Mouse (Mus musculus) lung, postnatal 0 days (tissue): ENCODE results near the gene Lrch3. TPM values are rescaled to one million over a fixed set of nuclear protein-coding genes. Genes with fewer than 3 reads are reported as not detected.
"Not testable (repeated sequence)": the region's sequence is repeated elsewhere in the genome, so short reads cannot be mapped to it uniquely, and the experiment has no call there.

Experiments used
- ATAC-seq: fragments of 200-750 bp; cut with Nextera tagmentation; 2 replicates; pipeline ENCODE4 v1.8.0; 2017; ENCODE audit warnings: moderate library complexity
- DNase-seq: peaks from one replicate; pipeline ENCODE4 v3.0.0-alpha.2; 2016; ENCODE audit warnings: low spot score
- H3K27ac ChIP-seq: fragments of 300-500 bp; sonication (generic); 2 replicates; pipeline ENCODE4 v1.5.1; 2014; ENCODE audit warnings: antibody characterized with exemption, mild to moderate bottlenecking, low read length, mixed read lengths
- H3K27me3 ChIP-seq: fragments of 300-500 bp; sonication (generic); replicated peaks from 2 replicates; pipeline ENCODE4 v1.6.1; 2014; ENCODE audit warnings: low read length, mixed read lengths; ENCODE audit not compliant: insufficient read depth
- H3K36me3 ChIP-seq: fragments of 300-500 bp; sonication (generic); 2 replicates; pipeline ENCODE4 v1.6.1; 2014; ENCODE audit warnings: low read length, mixed read lengths; ENCODE audit not compliant: insufficient read depth
- H3K4me1 ChIP-seq: fragments of 300-500 bp; sonication (generic); 2 replicates; pipeline ENCODE4 v1.6.1; 2014; ENCODE audit warnings: antibody characterized with exemption, low read depth, low read length, mixed read lengths; ENCODE audit not compliant: insufficient read depth
- H3K4me2 ChIP-seq: fragments of 300-500 bp; sonication (generic); replicated peaks from 2 replicates; pipeline ENCODE4 v1.6.1; 2014; ENCODE audit warnings: low read depth, mild to moderate bottlenecking, low read length, moderate library complexity, mixed read lengths
- H3K4me3 ChIP-seq: fragments of 300-500 bp; sonication (generic); 2 replicates; pipeline ENCODE4 v1.5.1; 2014; ENCODE audit warnings: low read depth, low read length
- H3K9ac ChIP-seq: fragments of 300-500 bp; sonication (generic); replicated peaks from 2 replicates; pipeline ENCODE4 v1.6.1; 2014; ENCODE audit warnings: low read depth, mild to moderate bottlenecking
- H3K9me3 ChIP-seq: fragments of 300-500 bp; sonication (generic); 2 replicates; pipeline ENCODE4 v1.6.1; 2016; ENCODE audit warnings: low read length, mixed read lengths
- CTCF ChIP-seq: IDR thresholded peaks from 2 replicates; pipeline ENCODE4 v1.5.1; 2016; ENCODE audit warnings: antibody characterized with exemption, mild to moderate bottlenecking
- EP300 ChIP-seq: IDR thresholded peaks from 2 replicates; pipeline ENCODE4 v1.6.1; 2016; ENCODE audit warnings: antibody characterized with exemption, mild to moderate bottlenecking, control low read depth
- WGBS: fragments of 180-500 bp; shearing (Covaris S2); extraction: QIAGEN DNeasy Blood & Tissue Kit; methylation state at CpG from one replicate; pipeline ENCODE4 v1.1.7; 2014; 5-methylcytosine and 5-hydroxymethylcytosine counted together
- polyA plus RNA-seq: library from polyadenylated mRNA; unstranded; fragments of >200 nt; fragmentation: Nextera tagmentation; extraction: Ambion mirVana; gene quantifications from 2 replicates; pipeline ENCODE4 v1.2.1, GENCODE M21; 2015

Lrch3 gene
- polyA plus RNA-seq, 1 experiment from 2014 or later = 15.7 TPM

DNA sequence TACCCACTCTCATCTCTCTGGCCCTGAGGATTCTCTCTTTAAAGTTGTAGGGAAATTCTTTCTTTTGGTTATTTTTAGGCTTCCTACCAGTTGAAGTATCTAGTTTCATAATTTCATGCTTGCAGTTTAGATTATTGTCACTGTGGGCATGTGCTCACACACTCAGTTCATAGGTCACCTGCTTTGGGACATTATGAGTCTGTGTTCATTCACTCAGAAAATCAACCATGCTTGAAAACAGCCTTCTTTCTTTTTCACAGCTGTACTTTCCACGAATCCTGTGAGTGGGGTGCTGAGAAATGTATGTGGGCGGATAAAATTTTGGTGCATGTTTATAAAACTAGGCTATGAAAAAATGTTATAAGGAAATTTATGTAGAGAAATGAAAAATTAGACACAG is 20.6 kb downstream of the Lrch3 start:
- Histone ChIP-seq H3K4me2 (no peak overlapping the region), H3K4me1 (no peaks in the 10 kb centered on the region), H3K36me3 (no peaks in the 10 kb centered on the region), H3K9ac (no peak overlapping the region), H3K27me3 (no peaks in the 10 kb centered on the region), H3K9me3 (no peaks in the 10 kb centered on the region), H3K4me3 (no peak overlapping the region), H3K27ac (no peak overlapping the region)
- 69% methylated on average over 2 of the region's 2 CpGs for WGBS
- ATAC-seq = no peak
- TF ChIP-seq EP300 (no peak), CTCF (no peak)
- DNase-seq = peak; percentile 55

DNA sequence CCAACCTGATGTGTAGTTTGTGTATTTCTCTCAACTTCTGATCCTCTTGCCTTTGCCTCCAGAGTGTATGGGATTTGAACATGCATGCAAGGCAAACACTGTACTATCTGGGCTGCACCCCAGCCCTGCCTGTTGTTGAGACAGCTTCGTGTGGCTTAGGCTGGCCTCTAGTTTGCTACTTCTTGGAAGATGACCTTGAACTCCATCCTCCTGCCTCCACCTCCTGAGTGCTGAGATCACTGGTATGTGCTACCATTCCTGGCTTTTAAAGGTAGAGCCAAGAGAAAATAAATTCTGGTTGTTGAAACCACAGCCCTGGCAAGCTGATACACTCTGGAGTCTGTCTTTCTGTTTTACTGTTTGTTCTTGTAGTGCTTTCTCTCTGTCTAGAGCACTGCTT is 21.2 kb downstream of the Lrch3 start:
- no peak for DNase-seq
- Histone ChIP-seq H3K4me2 (no peak overlapping the region), H3K27ac (no peak overlapping the region), H3K4me3 (no peak overlapping the region), H3K36me3 (no peaks in the 10 kb centered on the region), H3K27me3 (no peaks in the 10 kb centered on the region), H3K9me3 (no peaks in the 10 kb centered on the region), H3K4me1 (no peaks in the 10 kb centered on the region), H3K9ac (no peak overlapping the region)
- no peak for TF ChIP-seq EP300
- no peak for TF ChIP-seq CTCF
- ATAC-seq = no peak
- WGBS = 42% methylated on average over 1 of the region's 1 CpGs

DNA sequence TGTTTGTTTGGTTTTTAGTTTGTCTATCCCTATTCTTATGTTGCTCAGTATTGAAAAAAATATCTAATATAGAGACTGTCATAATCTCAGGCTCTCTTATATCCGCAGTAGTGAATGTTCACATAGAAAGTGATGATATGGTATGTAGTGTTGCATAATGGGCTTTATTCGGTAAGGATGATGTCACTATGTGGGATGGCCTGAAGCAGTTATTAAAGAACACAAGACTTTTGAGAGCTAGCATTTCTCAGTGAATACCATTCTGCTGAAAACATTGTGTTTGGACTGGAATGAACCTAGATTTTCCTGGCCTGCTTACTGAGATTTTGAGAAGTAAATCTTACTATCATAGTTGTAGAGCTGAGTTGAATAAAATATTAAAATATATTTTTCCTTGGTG is 23.5 kb downstream of the Lrch3 start:
- H3K27ac ChIP-seq = no peak overlapping the region
- DNase-seq (no peak), ATAC-seq (no peak; the same call in 1 of the 2 replicates)
- TF ChIP-seq CTCF (no peak), EP300 (no peak)
- H3K9me3 ChIP-seq = no peaks in the 10 kb centered on the region
- no peaks in the 10 kb centered on the region for H3K36me3 ChIP-seq
- no peak overlapping the region for H3K9ac ChIP-seq
- H3K4me3 ChIP-seq = no peak overlapping the region
- no peak overlapping the region for H3K4me2 ChIP-seq
- H3K27me3 ChIP-seq = no peaks in the 10 kb centered on the region
- no peaks in the 10 kb centered on the region for H3K4me1 ChIP-seq
- 70% methylated on average over 2 of the region's 2 CpGs for WGBS

DNA sequence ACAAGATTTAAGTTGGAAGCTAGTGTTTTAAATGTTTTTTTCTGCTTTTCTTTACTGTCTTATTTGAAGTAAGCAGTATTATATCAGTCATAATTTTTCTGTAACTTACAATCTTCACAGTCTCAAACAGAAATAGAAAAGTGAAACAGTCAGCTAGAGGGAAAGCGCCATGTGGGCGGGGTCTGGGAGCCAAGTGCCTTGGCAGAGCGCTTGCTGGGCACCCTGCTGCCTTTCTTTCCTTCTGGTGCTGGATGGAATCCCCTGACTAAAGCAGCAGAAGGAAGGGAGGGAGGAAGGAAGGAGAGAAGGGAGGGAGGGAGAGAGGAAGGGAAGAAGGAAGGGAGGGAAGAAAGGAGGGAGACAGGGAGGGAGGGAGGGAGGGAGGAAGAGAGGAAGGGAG is 25.4 kb downstream of the Lrch3 start:
- not testable (repeated sequence) for ATAC-seq, H3K4me2 ChIP-seq, H3K9me3 ChIP-seq, H3K4me1 ChIP-seq, H3K36me3 ChIP-seq, H3K27me3 ChIP-seq, H3K27ac ChIP-seq, H3K9ac ChIP-seq, H3K4me3 ChIP-seq
- 48% methylated on average over 3 of the region's 3 CpGs for WGBS
- DNase-seq = peak; percentile 22

DNA sequence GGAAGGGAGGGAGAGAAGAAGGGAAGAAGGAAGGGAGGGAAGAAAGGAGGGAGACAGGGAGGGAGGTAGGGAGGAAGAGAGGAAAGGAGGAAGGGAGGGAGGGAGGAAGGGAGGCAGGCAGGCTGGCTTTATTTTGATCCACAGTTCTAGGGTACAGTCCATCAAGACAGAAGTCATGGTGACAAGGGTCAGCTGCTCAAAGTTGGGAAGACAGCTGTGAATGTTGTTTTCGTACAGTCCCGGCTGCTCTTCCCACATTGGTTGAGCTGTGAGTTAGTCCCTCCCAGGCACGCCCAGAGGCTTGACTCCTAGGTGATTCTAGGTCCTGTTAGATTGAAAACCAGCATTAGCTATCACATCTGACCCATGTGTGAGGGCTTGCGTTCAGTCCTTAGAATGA is 25.8 kb downstream of the Lrch3 start:
- not testable (repeated sequence) for H3K9me3 ChIP-seq, H3K36me3 ChIP-seq, H3K4me1 ChIP-seq, H3K27me3 ChIP-seq, H3K4me2 ChIP-seq, H3K4me3 ChIP-seq, ATAC-seq, DNase-seq, H3K27ac ChIP-seq, H3K9ac ChIP-seq
- WGBS = 95% methylated on average over 4 of the region's 4 CpGs

DNA sequence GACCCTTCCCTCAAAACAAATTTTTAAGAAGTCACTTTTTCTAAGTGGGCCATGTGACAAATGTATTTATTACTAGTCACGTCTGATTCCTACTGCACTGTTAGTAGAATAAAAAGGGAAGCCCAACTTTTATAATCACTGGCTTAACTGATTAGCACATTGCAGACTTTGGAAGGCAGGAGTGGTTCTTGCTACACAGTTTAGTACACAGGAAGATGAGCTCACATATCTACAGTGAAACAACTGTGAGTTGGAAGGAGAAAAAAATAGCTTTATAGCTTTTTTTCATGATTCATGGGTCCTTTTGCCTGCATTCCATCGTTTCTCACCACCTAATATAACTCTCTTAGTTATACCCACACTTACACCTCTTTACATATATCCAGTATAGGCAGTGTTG is 27.3 kb downstream of the Lrch3 start:
- H3K27me3 ChIP-seq, DNase-seq, H3K4me1 ChIP-seq, ATAC-seq, H3K4me2 ChIP-seq, H3K36me3 ChIP-seq, H3K9me3 ChIP-seq, H3K4me3 ChIP-seq, H3K9ac ChIP-seq, H3K27ac ChIP-seq: not testable (repeated sequence)
- 88% methylated on average over 2 of the region's 2 CpGs for WGBS

DNA sequence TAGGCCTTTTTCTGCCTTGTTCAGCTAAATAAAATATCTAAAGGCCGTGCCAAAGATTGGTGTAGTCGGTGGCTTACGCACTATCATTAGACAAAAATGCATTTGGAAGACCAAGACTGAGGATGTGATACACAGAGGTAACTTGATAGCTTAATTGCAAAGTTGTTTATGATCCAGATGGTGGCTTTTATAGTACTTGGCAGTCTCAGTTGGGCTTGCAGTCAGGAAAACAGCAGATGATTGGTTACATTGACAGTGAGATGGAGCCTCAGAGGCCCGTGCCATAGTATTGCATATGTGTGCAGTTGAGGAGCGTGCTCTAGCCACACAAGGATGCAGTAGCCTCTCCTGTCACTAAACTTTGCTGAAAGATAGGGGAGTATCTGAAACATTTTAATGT is 28.8 kb downstream of the Lrch3 start:
- no peak overlapping the region for H3K9ac ChIP-seq
- H3K4me3 ChIP-seq = no peak overlapping the region
- H3K4me2 ChIP-seq = no peak overlapping the region
- TF ChIP-seq CTCF (no peak), EP300 (no peak)
- ATAC-seq = no peak
- no peaks in the 10 kb centered on the region for H3K36me3 ChIP-seq
- H3K27me3 ChIP-seq = no peaks in the 10 kb centered on the region
- no peak overlapping the region for H3K27ac ChIP-seq
- no peaks in the 10 kb centered on the region for H3K9me3 ChIP-seq
- DNase-seq = no peak
- WGBS = 63% methylated on average over 5 of the region's 5 CpGs
- no peaks in the 10 kb centered on the region for H3K4me1 ChIP-seq
